Mouse (Mus musculus): ENCODE measurements at regions not wholly inside any gene's neighbourhood (a gene's known extent, or its start where the extent isn't known, plus 50 kb on each side); places are given as distances from the start of the nearest gene placed in this dataset.

DNA sequence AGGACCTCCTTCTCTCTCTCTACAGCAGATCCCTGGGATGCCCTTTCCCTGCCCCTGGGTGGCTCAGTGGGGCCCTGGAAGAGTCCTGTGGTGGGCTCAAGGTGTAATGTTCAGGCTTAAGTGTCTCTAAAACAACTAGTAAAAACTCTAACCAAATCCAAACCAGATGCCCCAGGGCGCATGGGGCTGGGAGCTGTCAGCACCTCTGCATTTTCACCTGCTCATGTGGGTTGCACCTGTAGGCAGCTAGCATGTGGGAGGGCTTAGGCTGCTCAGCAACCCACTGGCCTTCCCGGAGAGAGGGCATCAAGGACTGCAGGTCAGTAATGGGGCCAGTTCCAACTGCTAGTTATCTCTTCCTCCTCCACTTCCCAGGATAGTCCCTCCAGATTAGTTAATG is 104.8 kb upstream of the Gm12830 start:
- peak; percentile 85 for DNase-seq (ENCODE audit: low read depth, low spot score)

DNA sequence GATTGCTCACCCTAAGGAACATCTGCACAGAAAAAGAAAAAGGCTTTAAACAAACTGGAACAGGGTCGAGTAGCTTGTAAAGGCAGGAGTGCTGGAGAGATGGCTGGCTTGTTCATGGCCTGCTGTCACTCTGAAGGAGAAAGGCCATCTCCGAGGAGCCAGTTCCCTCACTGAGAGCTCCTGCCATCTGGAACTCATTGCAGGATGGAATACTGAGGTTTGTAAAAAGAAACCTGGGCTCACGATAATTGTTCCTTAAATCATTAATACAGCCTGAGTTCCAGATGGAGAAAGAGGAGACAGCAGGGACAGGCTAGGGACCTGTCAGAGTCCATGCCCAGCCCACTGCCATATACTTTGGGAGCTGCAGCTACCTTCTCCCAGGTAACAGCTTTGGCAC is 100.8 kb upstream of the Gm12830 start:
- DNase-seq (ENCODE audit: low read depth, low spot score) = peak; percentile 55

DNA sequence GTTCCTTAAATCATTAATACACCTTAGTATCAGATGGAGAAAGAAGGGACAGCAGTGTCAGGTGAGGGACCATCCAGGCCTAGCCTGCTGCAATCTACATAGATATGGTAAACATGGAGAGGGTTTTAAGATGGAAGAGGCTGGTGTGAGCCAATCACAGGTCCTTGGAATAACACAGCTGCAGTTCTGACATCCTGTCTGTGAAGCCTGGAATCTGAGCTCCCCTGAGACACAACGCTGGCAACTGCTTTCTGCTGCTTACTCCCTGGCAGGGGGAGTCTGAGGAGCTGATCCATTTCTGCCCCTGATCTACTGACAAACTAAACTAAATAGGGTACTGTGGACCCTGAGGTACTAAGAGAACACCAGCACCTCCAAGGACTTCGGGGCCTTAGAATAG is 100.1 kb upstream of the Gm12830 start:
- DNase-seq (ENCODE audit: low read depth, low spot score) = no peak

DNA sequence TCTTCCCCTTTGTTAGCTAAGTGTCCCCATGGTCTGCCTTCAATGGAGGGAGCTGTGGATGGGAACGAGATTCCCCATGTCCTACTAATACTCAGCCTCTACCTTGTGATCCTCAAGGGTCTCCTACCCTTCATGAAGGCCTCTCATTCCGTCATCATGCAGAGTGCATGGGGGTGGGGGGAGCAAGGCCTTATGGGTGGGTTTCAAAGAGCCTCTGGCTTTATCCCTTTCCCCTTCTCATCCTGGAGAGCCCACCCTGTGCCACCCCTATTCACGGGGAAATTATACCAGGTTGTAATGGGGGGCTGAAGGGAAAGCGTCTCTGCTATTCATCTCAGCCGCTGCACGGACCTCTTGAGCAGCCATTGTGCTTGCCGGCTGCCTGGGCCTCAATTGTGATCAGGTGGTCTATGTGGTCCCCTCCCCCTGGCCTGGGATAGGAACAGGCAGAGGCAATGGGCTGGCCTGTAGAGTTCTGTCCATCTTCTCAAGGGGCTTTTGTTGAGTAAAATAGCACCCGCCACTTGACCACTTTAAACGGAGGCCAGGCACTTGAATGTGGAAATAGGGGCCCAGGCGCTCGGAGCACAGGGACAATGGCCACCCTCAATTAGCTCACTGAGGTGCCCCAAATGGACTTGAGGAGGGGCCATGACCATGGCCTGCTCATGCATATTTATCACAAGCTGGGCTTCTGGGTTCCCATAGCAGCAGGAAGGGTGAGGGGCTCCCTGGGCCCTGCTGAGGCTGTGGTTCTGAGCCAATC is 93.1 kb upstream of the Gm12830 start:
- no peak for DNase-seq (ENCODE audit: low read depth, low spot score)

DNA sequence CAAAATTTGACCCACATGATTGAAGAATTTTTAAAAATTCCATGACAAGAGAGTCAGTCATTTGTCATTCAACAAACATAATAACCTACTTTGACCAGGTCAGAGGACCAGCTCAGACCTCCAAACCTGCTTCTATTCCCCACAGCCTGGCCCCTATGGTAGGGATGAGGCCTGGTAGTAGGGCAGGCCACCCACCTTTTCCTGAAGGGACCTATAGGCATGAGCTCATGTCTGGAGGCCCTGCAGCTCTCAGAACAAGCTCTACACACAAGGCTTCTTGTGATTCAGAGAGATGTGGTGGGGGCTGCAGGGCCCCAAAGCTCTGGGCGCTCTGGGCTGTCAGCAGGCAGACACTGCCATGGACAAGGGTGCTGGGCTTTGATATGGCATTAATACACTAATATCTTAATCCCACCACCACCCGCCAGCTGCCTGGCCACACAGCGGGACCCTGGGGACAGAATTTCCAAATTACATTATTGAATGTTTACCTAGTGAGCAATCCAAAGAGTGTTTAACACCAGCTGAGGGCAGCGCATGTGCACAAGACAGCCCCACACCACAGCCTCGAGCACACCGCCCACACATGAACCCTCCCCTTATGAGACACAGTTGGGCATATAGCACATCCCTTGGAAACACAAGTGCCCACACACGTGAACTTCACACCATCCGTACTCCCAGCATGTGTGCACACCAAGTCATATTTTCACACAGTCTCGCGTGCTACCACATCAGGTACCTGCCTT is 88.1 kb upstream of the Gm12830 start:
- no peak for DNase-seq (ENCODE audit: low read depth, low spot score)

DNA sequence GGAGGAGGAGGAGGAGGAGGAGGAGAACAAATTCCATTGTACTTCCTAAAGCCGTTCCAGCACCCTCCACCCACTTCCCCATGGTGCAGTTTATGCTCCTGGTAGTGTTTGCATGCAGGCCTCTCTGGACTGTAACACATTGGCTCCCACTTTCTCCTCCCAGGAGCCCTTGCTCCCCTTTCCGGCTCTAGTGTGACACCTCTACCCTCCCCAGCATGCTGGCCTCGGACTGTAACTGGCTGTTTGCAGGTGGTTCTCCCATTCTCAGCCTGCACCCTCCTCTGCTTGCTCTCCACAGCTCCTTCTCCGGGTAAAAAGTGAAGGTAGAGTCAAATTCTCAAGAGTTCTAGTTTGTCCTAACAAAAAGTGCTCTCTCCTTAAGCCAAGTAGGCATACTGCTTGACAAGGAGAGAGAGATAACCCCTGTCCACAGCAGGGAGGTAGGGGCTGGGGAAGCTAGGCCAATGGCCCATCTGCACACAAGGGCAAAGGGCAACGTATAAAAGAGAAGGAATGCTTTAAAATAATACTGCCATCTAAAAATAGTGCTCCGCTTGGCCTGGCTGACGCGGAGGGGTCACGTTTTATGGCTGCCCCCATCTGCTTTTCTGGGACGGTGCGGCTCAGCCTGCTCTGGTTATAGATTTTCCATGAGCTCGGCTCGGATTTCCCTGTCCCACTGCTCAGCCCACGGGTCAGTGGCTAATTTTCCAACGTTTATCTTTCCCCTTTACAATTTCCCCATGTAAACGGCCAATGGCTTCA is 82.4 kb upstream of the Gm12830 start:
- peak; percentile 36 for DNase-seq (ENCODE audit: low read depth, low spot score)

DNA sequence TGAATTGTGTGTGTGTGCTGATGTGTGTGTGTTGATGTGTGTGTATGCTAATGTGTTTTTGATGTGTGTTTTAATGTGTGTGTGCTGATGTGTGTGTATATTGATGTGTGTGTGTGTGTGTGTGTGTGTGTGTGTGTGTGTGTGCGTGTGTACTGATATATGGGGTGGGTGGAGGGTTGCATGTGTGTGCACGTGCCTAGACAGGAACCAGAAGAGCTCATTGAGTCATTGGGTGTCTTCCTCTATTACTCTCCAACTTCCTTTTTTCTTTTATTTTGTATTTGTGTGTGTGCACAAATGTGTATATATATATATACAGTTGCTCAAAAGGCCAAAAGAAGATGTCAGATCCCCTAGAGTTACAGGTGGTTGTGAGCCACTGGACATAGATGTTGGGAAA is 73.4 kb upstream of the Gm12830 start:
- DNase-seq (ENCODE audit: low read depth, low spot score) = no peak

DNA sequence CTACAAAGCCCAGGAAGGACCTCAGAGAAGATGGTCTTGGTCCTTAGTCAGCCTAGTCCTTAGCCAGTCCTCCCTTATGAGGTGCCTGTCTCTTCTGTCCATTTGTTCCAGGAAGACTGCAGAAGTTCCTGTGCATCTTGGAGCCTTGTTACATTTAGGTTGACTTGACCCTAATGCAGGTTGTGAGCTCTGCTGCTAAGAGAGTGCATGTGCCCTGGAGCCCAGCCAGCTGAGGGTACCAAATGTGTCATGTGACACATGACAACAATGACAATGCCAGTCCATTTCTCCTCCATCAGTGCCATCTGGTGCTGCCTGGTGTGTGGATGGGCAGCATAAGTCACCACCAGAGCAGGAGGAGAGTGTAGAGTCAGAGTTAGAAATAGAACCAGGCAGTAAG is 61.7 kb upstream of the Gm12830 start:
- no peak for DNase-seq (ENCODE audit: low read depth, low spot score)

DNA sequence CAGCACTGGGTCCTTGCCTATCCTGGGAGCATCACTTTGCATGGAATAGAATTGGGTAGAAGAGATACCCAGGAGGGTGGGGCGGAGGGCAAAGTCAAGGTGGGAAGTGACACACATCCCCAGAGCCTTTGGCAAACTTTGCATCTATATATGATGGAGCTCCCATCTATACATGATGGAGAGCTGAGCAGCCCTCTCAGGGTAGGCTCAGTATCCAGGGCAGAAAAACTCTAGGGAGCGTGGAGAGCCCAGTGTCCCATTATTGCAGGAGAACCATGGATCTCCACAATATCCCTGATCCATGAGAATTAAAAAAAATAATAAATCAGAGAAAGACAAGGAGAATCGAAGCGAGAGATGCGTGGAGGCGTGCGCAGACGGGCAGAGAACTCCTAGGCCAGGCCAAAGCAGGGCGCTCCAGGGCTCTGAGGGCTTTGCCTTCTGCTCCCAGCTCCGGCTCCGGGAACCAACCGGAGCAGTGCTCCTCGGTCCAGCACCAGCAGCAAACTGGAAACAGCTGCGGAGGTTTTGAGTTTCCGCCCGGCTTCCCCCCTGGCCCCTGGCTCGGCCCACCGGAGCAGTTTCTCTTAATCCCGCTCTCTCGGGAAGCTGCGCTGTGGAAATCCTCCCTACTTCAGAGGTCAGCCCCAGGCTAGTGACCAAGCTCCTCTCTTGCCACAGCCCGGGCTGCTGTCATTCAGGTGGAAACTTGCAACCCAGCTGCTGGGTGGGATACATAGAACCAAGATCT is 54.7 kb upstream of the Gm12830 start:
- DNase-seq (ENCODE audit: low read depth, low spot score) = peak; percentile 67
